Mouse (Mus musculus): ENCODE data around the gene Wipi2. TPM values are rescaled to one million over a fixed set of nuclear protein-coding genes. Genes with fewer than 3 reads are reported as not detected.

The Wipi2 gene
- polyA plus RNA-seq, 1 experiment = 38.4 TPM

GRCm38 (mm10) chr5:142650794-142651497 lies 23.4 kb downstream of the Wipi2 start:
- WGBS = 75% methylated on average over 6 of the region's 6 CpGs
- no peak overlapping the region for H3K4me3 ChIP-seq (replicated peaks; ENCODE audit: extremely low read depth, low read depth, low read length)
- no peak for TF ChIP-seq CTCF (IDR thresholded peaks at IDR 0.05; ENCODE audit: insufficient read depth, low read length)
- TF ChIP-seq POLR2A (IDR thresholded peaks at IDR 0.05; ENCODE audit: borderline replicate concordance, extremely low read depth, low read depth, low read length) = no peak
- no peaks in the 10 kb centered on the region for H3K4me1 ChIP-seq (ENCODE audit: control insufficient read depth, insufficient read depth, low read length)
- no peak for DNase-seq

GRCm38 (mm10) chr5:142652266-142652665 lies 24.8 kb downstream of the Wipi2 start:
- no peak for DNase-seq
- no peak for TF ChIP-seq POLR2A (IDR thresholded peaks at IDR 0.05; ENCODE audit: borderline replicate concordance, extremely low read depth, low read depth, low read length)
- no peak for TF ChIP-seq CTCF (IDR thresholded peaks at IDR 0.05; ENCODE audit: insufficient read depth, low read length)
- no peaks in the 10 kb centered on the region for H3K4me1 ChIP-seq (ENCODE audit: control insufficient read depth, insufficient read depth, low read length)
- no peak overlapping the region for H3K4me3 ChIP-seq (replicated peaks; ENCODE audit: extremely low read depth, low read depth, low read length)
- 81% methylated on average over 4 of the region's 4 CpGs for WGBS

DNA sequence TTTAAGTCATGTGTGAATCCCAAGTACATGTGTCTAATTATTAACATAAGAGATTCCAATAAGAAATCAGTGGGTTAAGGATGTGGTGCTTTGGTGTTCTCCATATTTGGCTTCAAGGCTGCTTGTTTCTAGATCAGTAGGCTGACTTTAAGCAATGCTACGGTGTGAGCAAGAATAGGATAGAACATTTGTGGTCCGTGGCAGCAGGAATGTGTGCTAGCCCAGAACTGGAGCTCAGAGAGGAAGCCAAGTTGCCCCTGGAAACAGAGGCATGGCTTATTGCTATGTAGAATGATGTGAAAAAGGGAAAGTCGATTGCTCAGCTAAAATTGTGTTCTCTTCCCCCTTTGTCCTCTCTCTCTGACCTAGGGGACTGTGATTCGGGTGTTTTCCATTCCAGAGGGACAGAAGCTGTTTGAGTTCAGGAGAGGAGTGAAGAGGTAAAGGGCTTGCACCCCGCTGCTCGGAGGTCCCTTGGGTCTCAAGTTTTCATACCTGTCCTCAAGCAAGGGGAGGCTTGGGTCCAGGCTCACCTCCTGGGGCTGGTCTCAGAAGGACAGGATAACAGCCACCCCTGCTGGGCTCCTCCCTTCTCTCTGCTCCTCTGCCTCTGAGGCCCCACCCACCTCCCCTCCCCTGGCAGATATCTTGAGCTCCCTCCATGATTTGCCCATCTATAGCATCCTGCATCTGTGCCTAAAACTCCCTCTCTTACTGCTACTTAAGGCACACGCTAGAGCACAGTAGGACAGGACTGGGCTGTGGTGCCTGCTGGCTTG lies 33.3 kb downstream of the Wipi2 start:
- WGBS = 89% methylated on average over 7 of the region's 7 CpGs
- TF ChIP-seq POLR2A (IDR thresholded peaks at IDR 0.05; ENCODE audit: borderline replicate concordance, extremely low read depth, low read depth, low read length) (no peak), CTCF (IDR thresholded peaks at IDR 0.05; ENCODE audit: insufficient read depth, low read length) (no peak)
- no peak for DNase-seq

GRCm38 (mm10) chr5:142667921-142668320 lies 40.4 kb downstream of the Wipi2 start:
- WGBS = 60% methylated on average over 3 of the region's 3 CpGs
- DNase-seq = no peak
- Histone ChIP-seq H3K4me3 (replicated peaks; ENCODE audit: extremely low read depth, low read depth, low read length) (no peak overlapping the region), H3K4me1 (ENCODE audit: control insufficient read depth, insufficient read depth, low read length) (no peaks in the 10 kb centered on the region)
- TF ChIP-seq CTCF (IDR thresholded peaks at IDR 0.05; ENCODE audit: insufficient read depth, low read length) (no peak), POLR2A (IDR thresholded peaks at IDR 0.05; ENCODE audit: borderline replicate concordance, extremely low read depth, low read depth, low read length) (no peak)

More for the DNA sequence above, 33.3 kb downstream of the Wipi2 start:
- no peaks in the 10 kb centered on the region for H3K4me1 ChIP-seq (ENCODE audit: control insufficient read depth, insufficient read depth, low read length)
- H3K4me3 ChIP-seq (replicated peaks; ENCODE audit: extremely low read depth, low read depth, low read length) = no peak overlapping the region

- no peak overlapping the region for H3K4me3 ChIP-seq (replicated peaks; ENCODE audit: extremely low read depth, low read depth, low read length)
- no peak for DNase-seq
- TF ChIP-seq POLR2A (IDR thresholded peaks at IDR 0.05; ENCODE audit: borderline replicate concordance, extremely low read depth, low read depth, low read length) (no peak), CTCF (IDR thresholded peaks at IDR 0.05; ENCODE audit: insufficient read depth, low read length) (no peak)
- 88% methylated on average over 11 of the region's 11 CpGs for WGBS
- H3K4me1 ChIP-seq (ENCODE audit: control insufficient read depth, insufficient read depth, low read length) = no peaks in the 10 kb centered on the region
Observed at GRCm38 (mm10) chr5:142668556-142669263, 41.2 kb downstream of the Wipi2 start.

DNA sequence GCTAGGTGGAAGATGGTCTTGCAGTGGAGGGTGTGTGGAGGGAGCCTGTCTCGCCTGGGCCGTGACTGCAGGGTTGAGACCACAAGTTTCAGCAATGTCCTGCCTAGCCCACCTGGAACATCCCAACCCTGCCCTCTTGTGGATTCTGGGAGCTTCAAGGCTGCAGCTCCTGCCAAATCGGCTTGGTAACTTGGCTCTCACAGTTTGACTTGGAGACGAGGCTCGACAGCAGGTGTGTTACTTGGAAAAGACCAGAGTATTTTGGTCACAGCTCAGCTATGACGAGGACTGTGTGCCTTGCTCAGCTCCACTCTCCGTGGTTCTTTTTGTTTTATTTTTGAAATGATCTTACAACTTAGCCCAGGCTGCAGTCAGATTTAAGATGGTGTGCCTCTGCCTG lies 42.2 kb downstream of the Wipi2 start:
- Histone ChIP-seq H3K4me1 (ENCODE audit: control insufficient read depth, insufficient read depth, low read length) (no peaks in the 10 kb centered on the region), H3K4me3 (replicated peaks; ENCODE audit: extremely low read depth, low read depth, low read length) (no peak overlapping the region)
- WGBS = 78% methylated on average over 7 of the region's 7 CpGs
- DNase-seq = no peak
- TF ChIP-seq CTCF (IDR thresholded peaks at IDR 0.05; ENCODE audit: insufficient read depth, low read length) (no peak), POLR2A (IDR thresholded peaks at IDR 0.05; ENCODE audit: borderline replicate concordance, extremely low read depth, low read depth, low read length) (no peak)

- Histone ChIP-seq H3K4me3 (replicated peaks; ENCODE audit: extremely low read depth, low read depth, low read length) (no peak overlapping the region), H3K4me1 (ENCODE audit: control insufficient read depth, insufficient read depth, low read length) (no peaks in the 10 kb centered on the region)
- 15% methylated on average over 5 of the region's 5 CpGs for WGBS
- DNase-seq = no peak
- 0 out of 2 replicates have a peak, but pooled peaks have one; percentile 25 for TF ChIP-seq CTCF (IDR thresholded peaks at IDR 0.05; ENCODE audit: insufficient read depth, low read length)
- TF ChIP-seq POLR2A (IDR thresholded peaks at IDR 0.05; ENCODE audit: borderline replicate concordance, extremely low read depth, low read depth, low read length) = no peak
Observed at GRCm38 (mm10) chr5:142673082-142673481, 45.6 kb downstream of the Wipi2 start.

DNA sequence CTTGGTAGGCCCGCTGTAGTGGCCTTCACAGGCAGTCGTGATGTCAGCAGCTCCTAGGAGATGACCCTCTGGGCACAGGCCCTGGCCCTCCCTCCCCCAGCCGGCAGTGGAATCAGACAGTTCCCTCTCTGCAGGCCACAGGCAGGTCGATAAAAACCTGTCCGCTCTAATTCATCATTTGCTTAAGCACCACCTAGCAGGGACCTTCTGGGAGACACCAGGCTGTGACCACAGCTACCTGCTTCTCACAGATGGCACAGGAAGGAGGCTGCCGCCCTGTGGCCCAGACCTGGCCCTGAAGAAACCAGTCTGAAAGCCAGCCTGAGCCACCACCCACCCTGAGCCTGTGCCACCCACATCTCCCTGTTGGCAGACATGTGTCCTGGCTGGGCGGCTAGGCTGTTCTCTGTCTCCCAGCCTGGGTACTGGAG lies 50.7 kb downstream of the Wipi2 start:
- WGBS = 52% methylated on average over 7 of the region's 7 CpGs
- no peak for TF ChIP-seq CTCF (IDR thresholded peaks at IDR 0.05; ENCODE audit: insufficient read depth, low read length)
- no peak for TF ChIP-seq POLR2A (IDR thresholded peaks at IDR 0.05; ENCODE audit: borderline replicate concordance, extremely low read depth, low read depth, low read length)

DNA sequence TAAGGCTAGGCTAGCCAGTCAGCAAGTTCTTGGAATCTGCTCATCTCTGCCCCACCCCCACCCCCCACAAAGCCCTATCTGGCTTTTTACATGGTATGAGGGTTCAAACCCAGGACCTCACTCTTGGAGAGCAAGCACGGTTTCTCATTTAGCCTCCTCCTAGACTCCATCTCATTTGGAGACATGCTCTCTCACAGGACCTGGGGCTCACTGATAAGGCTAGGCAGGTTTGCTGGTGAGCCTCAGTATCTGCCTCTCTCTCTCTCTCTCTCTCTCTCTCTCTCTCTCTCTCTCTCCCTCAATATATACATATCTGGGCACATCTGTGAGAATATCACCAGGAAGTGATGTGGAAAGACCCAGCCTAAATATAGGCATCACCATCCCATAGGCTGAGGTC lies 51.6 kb downstream of the Wipi2 start:
- DNase-seq = no peak

More for the DNA sequence above, 50.7 kb downstream of the Wipi2 start:
- Histone ChIP-seq H3K4me3 (replicated peaks; ENCODE audit: extremely low read depth, low read depth, low read length) (no peak overlapping the region), H3K4me1 (ENCODE audit: control insufficient read depth, insufficient read depth, low read length) (no peaks in the 10 kb centered on the region)
- no peak for DNase-seq

More for the DNA sequence above, 51.6 kb downstream of the Wipi2 start:
- TF ChIP-seq CTCF (IDR thresholded peaks at IDR 0.05; ENCODE audit: insufficient read depth, low read length) = no peak
- no peak for TF ChIP-seq POLR2A (IDR thresholded peaks at IDR 0.05; ENCODE audit: borderline replicate concordance, extremely low read depth, low read depth, low read length)
- Histone ChIP-seq H3K4me1 (ENCODE audit: control insufficient read depth, insufficient read depth, low read length) (no peaks in the 10 kb centered on the region), H3K4me3 (replicated peaks; ENCODE audit: extremely low read depth, low read depth, low read length) (no peak overlapping the region)
- 76% methylated on average over 1 of the region's 1 CpGs for WGBS

Data from lung, adult 2 months (tissue).